Mouse (Mus musculus) inflammation-experienced regulatory T-cells, adult 6 months (primary cell): ENCODE results near the gene Vmn2r77. TPM values are rescaled to one million over a fixed set of nuclear protein-coding genes. Genes with fewer than 3 reads are reported as not detected.
"Not testable (repeated sequence)": the region's sequence is repeated elsewhere in the genome, so short reads cannot be mapped to it uniquely, and the experiment has no call there.

Experiments
- ATAC-seq: one replicate; pipeline ENCODE4 v1.8.0; 2017
- polyA plus RNA-seq, 3 experiments: library from polyadenylated mRNA; unstranded; fragments of 100-300 nt; shearing (Covaris generic); gene quantifications; one replicate each; pipeline ENCODE4 v1.2.1; 2017

Gene Vmn2r77
- polyA plus RNA-seq, result not detected

- ATAC-seq, result no peak
Measured at GRCm38 (mm10) chr7:86794727-86795126, at the start of gene Vmn2r77. Vmn2r77 (plus strand) TSS chr7:86795027.

DNA sequence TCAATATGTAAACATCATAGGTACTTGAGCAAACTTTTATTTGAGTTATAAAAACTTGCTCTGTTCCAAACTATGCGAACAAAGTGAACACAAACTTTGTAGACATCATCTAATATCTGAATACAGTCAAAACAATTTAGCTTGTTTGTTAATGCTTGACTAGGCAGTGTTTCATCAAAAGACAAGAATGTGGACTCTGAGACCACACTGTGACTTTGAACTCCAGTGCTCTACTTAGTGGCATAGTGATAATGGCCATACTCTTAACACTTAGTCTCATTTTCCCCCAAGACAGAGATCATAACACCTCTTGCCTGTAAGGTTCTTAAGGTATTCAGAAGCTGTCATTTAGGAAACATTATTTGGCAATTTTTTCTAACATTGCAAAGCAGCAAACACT, 34.1 kb upstream of the Vmn2r77 start:
- ATAC-seq, result no peak

GRCm38 (mm10) chr7:86764628-86765027, 30.2 kb upstream of the Vmn2r77 start:
- no peak for ATAC-seq

DNA sequence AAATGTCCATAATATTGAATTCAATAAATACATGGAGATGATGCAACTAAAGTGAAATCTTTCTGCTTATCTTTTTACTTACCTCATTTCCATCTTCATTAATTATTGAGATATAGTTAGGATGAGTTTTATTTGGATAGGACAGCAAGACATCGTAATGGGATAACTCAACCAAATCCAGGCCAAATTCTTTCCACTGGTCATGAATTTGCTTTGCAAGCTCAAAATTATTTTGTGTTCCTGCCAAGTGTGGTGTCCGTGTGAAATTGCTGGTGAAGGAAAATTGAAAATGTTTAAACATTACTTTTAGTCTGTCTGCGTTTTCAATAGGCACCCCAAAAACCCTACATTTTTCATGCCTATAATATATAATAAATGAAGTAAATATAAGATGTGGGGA, 23.2 kb upstream of the Vmn2r77 start:
- no peak for ATAC-seq

DNA sequence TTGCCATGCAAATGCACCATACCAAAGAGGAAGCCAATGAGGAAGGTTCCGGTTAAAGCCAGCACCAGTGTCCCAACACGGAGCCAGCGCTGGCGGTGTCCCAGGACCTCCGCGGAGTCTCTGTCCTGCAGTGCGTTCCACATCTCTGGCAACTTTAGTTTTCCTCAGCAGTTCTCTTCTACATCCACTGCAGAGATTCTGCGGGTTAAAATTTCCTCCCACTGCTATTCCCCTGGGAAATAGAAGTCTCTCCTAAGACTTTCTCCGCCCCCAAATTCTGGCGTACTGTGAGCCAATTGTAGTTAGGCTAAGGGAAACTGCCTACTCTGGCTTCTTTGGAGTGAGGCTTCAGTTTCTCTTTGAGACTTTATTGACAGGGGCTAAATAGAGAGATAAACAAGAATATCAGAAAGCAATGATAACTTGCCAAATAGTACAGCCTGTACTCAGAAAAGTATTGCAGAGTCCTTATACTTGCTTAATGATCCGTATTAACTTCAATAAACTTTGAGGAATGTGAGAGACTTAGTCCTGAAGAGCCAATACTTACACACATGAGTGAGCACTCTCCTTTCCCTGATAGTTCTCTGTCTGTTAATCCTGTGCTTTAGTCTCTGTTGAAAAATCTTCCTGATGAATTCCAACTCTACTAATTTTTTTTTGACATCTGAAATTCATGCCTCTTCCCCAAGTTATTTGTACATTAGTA, 19.1 kb upstream of the Vmn2r77 start, which contains the start of gene Folh1:
Gene Folh1 (minus strand): TSS at position 327 of the 709 bp plus-strand sequence.
- ATAC-seq, result no peak

DNA sequence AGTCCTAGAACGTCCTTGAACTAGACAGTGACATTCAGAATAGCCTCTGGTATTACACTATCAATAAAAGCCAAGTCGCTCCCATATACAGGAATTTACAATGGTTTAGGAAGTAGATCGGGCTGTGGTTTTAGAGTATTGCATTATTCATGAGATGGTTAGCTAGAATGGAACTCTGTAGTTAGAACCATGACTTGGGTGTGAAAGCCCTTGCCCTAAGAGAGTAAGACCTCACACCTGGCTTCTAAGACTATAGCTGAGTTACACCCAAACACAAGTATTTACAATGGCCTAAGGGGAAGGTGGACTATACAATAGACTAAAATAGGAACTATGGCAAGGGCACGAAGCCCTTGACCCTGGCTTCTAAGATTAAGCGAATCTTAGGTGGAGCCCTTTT, 20.4 kb downstream of the Vmn2r77 start:
- ATAC-seq, result not testable (repeated sequence)

- not testable (repeated sequence) for ATAC-seq
Measured at GRCm38 (mm10) chr7:86815716-86816115, 20.9 kb downstream of the Vmn2r77 start.

DNA sequence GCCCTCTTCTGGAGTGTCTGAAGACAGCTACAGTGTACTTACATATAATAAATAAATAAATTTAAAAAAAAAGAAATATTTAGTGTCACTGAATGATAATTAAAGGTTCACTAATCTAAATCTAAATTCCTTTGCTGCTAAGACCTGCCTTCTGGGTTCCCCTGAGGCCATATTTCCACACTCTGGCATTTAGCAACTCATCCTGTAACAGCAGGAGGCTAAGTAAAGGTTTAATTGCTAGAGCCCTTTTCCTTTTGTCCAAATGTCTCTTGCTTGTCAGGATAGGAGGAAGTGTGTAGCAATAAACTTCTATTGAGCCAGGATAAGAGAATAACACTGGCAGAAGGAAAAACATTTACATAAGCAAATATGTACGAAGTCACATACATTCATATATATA, 21.6 kb downstream of the Vmn2r77 start:
- no peak for ATAC-seq

Other genes with a start within 250 kb of the Vmn2r77 start
- gene Olfr295, start 211.2 kb upstream of the Vmn2r77 start, polyA plus RNA-seq, result not detected
- not detected for gene Olfr294, start 178.4 kb upstream of the Vmn2r77 start, polyA plus RNA-seq
- gene Olfr293, start 146.0 kb upstream of the Vmn2r77 start, polyA plus RNA-seq, result not detected
- gene Olfr292, start 106.7 kb upstream of the Vmn2r77 start, polyA plus RNA-seq, result not detected
- gene Folh1, start 19.1 kb upstream of the Vmn2r77 start, polyA plus RNA-seq, result not detected
- not detected for gene Vmn2r78, start 120.1 kb downstream of the Vmn2r77 start, polyA plus RNA-seq
- gene Vmn2r79, start 201.1 kb downstream of the Vmn2r77 start, polyA plus RNA-seq, result under 1 TPM in 2 of 3 experiments, not detected in 1; 0.09 TPM